Mouse (Mus musculus) cerebellum, adult 2 months (tissue): Measurements from ENCODE around the gene Cdc16.

ENCODE experiments used
- CTCF ChIP-seq: fragments of 200-500 bp; IDR thresholded peaks from 2 replicates; pipeline ENCODE4 v1.5.1; 2011; ENCODE audit warnings: low read depth, mild to moderate bottlenecking, control low read depth, low read length, moderate library complexity, borderline replicate concordance; ENCODE audit not compliant: insufficient read depth
- POLR2A ChIP-seq: fragments of 200-500 bp; IDR thresholded peaks from 2 replicates; pipeline ENCODE4 v1.6.1; 2011; ENCODE audit warnings: low read length, control low read depth, borderline replicate concordance; ENCODE audit not compliant: insufficient read depth

- no peak for TF ChIP-seq CTCF
- peak; percentile 78 for TF ChIP-seq POLR2A
Observed at GRCm38 (mm10) chr8:13756982-13757804, at the start of gene Cdc16.
